Mouse (Mus musculus): ENCODE measurements around the gene Fam89b.

Gene Fam89b

GRCm38 (mm10) chr19:5729444-5729815, at the start of gene Fam89b:
Gene Fam89b (minus strand): TSS chr19:5729653.
- in situ Hi-C loops (cut with MboI, MseI), result no loop called here

- in situ Hi-C loops (cut with MboI, MseI), result no loop called here
Observed at GRCm38 (mm10) chr19:5778312-5778711, 48.9 kb upstream of the Fam89b start.

GRCm38 (mm10) chr19:5777387-5778032, 48.1 kb upstream of the Fam89b start:
- in situ Hi-C loops (cut with MboI, MseI), result no loop called here

- in situ Hi-C loops (cut with MboI, MseI), result no loop called here
Observed at GRCm38 (mm10) chr19:5770925-5771860, 41.7 kb upstream of the Fam89b start, which contains the start of gene Scyl1. Gene Scyl1 (minus strand): TSS chr19:5771419.

GRCm38 (mm10) chr19:5770311-5770710, 40.9 kb upstream of the Fam89b start:
- in situ Hi-C loops (cut with MboI, MseI), result no loop called here

- in situ Hi-C loops (cut with MboI, MseI), result no loop called here
Observed at GRCm38 (mm10) chr19:5767271-5767670, 37.8 kb upstream of the Fam89b start.

GRCm38 (mm10) chr19:5763163-5763562, 33.7 kb upstream of the Fam89b start:
- in situ Hi-C loops (cut with MboI, MseI), result no loop called here

GRCm38 (mm10) chr19:5758878-5759403, 29.5 kb upstream of the Fam89b start:
- in situ Hi-C loops (cut with MboI, MseI), result no loop called here

GRCm38 (mm10) chr19:5756991-5757636, 27.7 kb upstream of the Fam89b start:
- in situ Hi-C loops (cut with MboI, MseI), result no loop called here

GRCm38 (mm10) chr19:5756321-5756985, 27.0 kb upstream of the Fam89b start:
- in situ Hi-C loops (cut with MboI, MseI), result no loop called here

GRCm38 (mm10) chr19:5751742-5752141, 22.3 kb upstream of the Fam89b start:
- in situ Hi-C loops (cut with MboI, MseI), result no loop called here

- in situ Hi-C loops (cut with MboI, MseI), result no loop called here
Observed at GRCm38 (mm10) chr19:5750951-5751350, 21.5 kb upstream of the Fam89b start.

GRCm38 (mm10) chr19:5749476-5749875, 20.0 kb upstream of the Fam89b start:
- in situ Hi-C loops (cut with MboI, MseI), result loop anchor here (5.0 kb wide), 1 partner anchor 77 kb away; no protein-coding TSS in a partner anchor

GRCm38 (mm10) chr19:5746907-5747363, 17.5 kb upstream of the Fam89b start:
- in situ Hi-C loops (cut with MboI, MseI), result loop anchor here (5.0 kb wide), 1 partner anchor 75 kb away; no protein-coding TSS in a partner anchor

- in situ Hi-C loops (cut with MboI, MseI), result loop anchor here (5.0 kb wide), 1 partner anchor 74 kb away; no protein-coding TSS in a partner anchor
Observed at GRCm38 (mm10) chr19:5745756-5746710, 16.6 kb upstream of the Fam89b start.

GRCm38 (mm10) chr19:5743576-5743975, 14.1 kb upstream of the Fam89b start:
- in situ Hi-C loops (cut with MboI, MseI), result loop anchor here (5.0 kb wide), 1 partner anchor 41 kb away; the partner anchor contains the start of gene Kcnk7

- in situ Hi-C loops (cut with MboI, MseI), result loop anchor here (5.0 kb wide), 1 partner anchor 40 kb away; the partner anchor contains the start of gene Kcnk7
Observed at GRCm38 (mm10) chr19:5742241-5742641, 12.8 kb upstream of the Fam89b start.

GRCm38 (mm10) chr19:5741641-5742240, 12.3 kb upstream of the Fam89b start:
- in situ Hi-C loops (cut with MboI, MseI), result loop anchor here (5.0 kb wide), 1 partner anchor 39 kb away; the partner anchor contains the start of gene Kcnk7
